Mouse (Mus musculus) layer of hippocampus, adult 8-10 months (tissue): Measurements from ENCODE around the gene Gm28897. TPM values are rescaled to one million over a fixed set of nuclear protein-coding genes. Genes with fewer than 3 reads are reported as not detected.
"Not testable (repeated sequence)": the region's sequence is repeated elsewhere in the genome, so short reads cannot be mapped to it uniquely, and the experiment has no call there.

ENCODE experiments used
- DNase-seq, 2 experiments: peaks; one replicate each; pipeline ENCODE4 v3.0.0; 2022; ENCODE audit warnings: low spot score in 2 of 2
- total RNA-seq, 4 experiments: library from RNA; stranded (reverse); gene quantifications; 2 replicates each; pipeline ENCODE4 v1.2.4; 2022

The Gm28897 gene
- total RNA-seq, result not detected

- DNase-seq, result not testable (repeated sequence)
These were observed at the start of gene Gm28897 for GRCm38 (mm10) chrY:80926695-80927094. TSS of gene Gm28897 (plus strand) at chrY:80926995.
